Mouse (Mus musculus): ENCODE results near the gene Hist1h2bj. TPM values are rescaled to one million over a fixed set of nuclear protein-coding genes. Genes with fewer than 3 reads are reported as not detected.
A peak's percentile ranks its signal among the peaks of the same experiment; 100 is the strongest.

Hist1h2bj gene
- total and polyA plus RNA-seq, 3 experiments = 4.7 to 2,032 TPM; not detected in 1

- Histone ChIP-seq H3K36me3 (ENCODE audit: control insufficient read depth in 1 of 2, insufficient read depth in 2 of 2, low read length in 2 of 2) (peaks cover 0 to 16% of the 10 kb centered on the region in 2 experiments; a peak in 2 of 4 replicates), H3K79me2 (ENCODE audit: control insufficient read depth, insufficient read depth, low read length, poor library complexity) (no peaks in the 10 kb centered on the region), H3K4me1 (ENCODE audit: control insufficient read depth in 1 of 2, insufficient read depth in 2 of 2, low read length in 2 of 2) (peaks cover 0 to 24% of the 10 kb centered on the region in 2 experiments; a peak in 2 of 4 replicates), H3K9me3 (replicated peaks; ENCODE audit: insufficient read depth, low read length) (no peaks in the 10 kb centered on the region), H3K27me3 (ENCODE audit: control insufficient read depth in 1 of 2, insufficient read depth in 2 of 2, low read length in 2 of 2) (peaks cover 2 to 6% of the 10 kb centered on the region in 2 experiments; a peak in 3 of 4 replicates), H3K4me3 (ENCODE audit: control insufficient read depth in 1 of 2, insufficient read depth in 1 of 2, low read depth in 2 of 2, low read length in 2 of 2) (no peak overlapping the region), H3K9ac (ENCODE audit: control insufficient read depth, low read depth, low read length, poor library complexity, severe bottlenecking) (no peak overlapping the region), H3K27ac (ENCODE audit: control insufficient read depth, low read depth, low read length) (no peak overlapping the region)
- no peak for DNase-seq (ENCODE audit: low read depth, low spot score)
- TF ChIP-seq ZNF384 (IDR thresholded peaks at IDR 0.05; ENCODE audit: low read depth, low read length) (peak; percentile 43), NELFE (IDR thresholded peaks at IDR 0.05; ENCODE audit: low read depth, low read length) (no peak), POLR2A (IDR thresholded peaks at IDR 0.05; ENCODE audit: control insufficient read depth in 1 of 2, insufficient read depth in 1 of 2, low read depth in 1 of 2, low read length in 2 of 2, poor library complexity in 1 of 2) (no peak)
Measured at GRCm38 (mm10) chr13:21998412-21998811, 44.6 kb upstream of the Hist1h2bj start.

DNA sequence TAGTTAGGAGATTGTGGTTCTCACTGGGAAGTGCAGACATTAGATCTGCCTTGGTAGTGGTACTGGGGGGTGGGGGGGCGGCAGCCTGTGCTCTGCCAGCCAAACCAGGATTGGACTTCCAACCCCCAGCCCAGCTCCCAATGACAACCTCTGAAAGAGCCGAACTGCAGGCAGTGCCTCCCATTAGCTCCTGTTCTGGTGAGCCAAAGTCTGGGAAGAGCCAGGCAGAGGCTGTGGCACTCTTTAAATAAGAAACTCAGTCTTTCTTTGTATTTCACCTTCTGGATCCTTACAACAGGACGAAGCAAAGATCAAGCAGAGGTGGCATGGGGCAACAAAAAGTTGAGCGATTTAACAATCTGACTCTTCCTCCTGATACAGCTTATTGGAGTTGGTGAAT lies 43.9 kb upstream of the Hist1h2bj start:
- DNase-seq (ENCODE audit: low read depth, low spot score) = no peak
- Histone ChIP-seq H3K9ac (ENCODE audit: control insufficient read depth, low read depth, low read length, poor library complexity, severe bottlenecking) (no peak overlapping the region), H3K36me3 (ENCODE audit: control insufficient read depth in 1 of 2, insufficient read depth in 2 of 2, low read length in 2 of 2) (peaks cover 0 to 16% of the 10 kb centered on the region in 2 experiments; a peak in 2 of 4 replicates), H3K4me3 (ENCODE audit: control insufficient read depth in 1 of 2, insufficient read depth in 1 of 2, low read depth in 2 of 2, low read length in 2 of 2) (no peak overlapping the region), H3K4me1 (ENCODE audit: control insufficient read depth in 1 of 2, insufficient read depth in 2 of 2, low read length in 2 of 2) (peaks cover 0 to 27% of the 10 kb centered on the region in 2 experiments; a peak in 2 of 4 replicates), H3K79me2 (ENCODE audit: control insufficient read depth, insufficient read depth, low read length, poor library complexity) (no peaks in the 10 kb centered on the region), H3K27ac (ENCODE audit: control insufficient read depth, low read depth, low read length) (no peak overlapping the region), H3K27me3 (ENCODE audit: control insufficient read depth in 1 of 2, insufficient read depth in 2 of 2, low read length in 2 of 2) (peaks cover 2 to 6% of the 10 kb centered on the region in 2 experiments; a peak in 3 of 4 replicates), H3K9me3 (replicated peaks; ENCODE audit: insufficient read depth, low read length) (no peaks in the 10 kb centered on the region)
- TF ChIP-seq USF1 (IDR thresholded peaks at IDR 0.05; ENCODE audit: low read depth, low read length) (no peak), ETS1 (IDR thresholded peaks at IDR 0.05; ENCODE audit: low read depth, low read length) (no peak), MAFK (IDR thresholded peaks at IDR 0.05; ENCODE audit: borderline replicate concordance, low read depth, low read length) (no peak), POLR2AphosphoS2 (IDR thresholded peaks at IDR 0.05; ENCODE audit: low read length) (no peak), MXI1 (IDR thresholded peaks at IDR 0.05; ENCODE audit: low read depth, low read length) (no peak), ZC3H11A (IDR thresholded peaks at IDR 0.05; ENCODE audit: low read depth, low read length) (no peak), RAD21 (IDR thresholded peaks at IDR 0.05; ENCODE audit: low read depth, low read length) (no peak), KAT2A (conservative IDR thresholded peaks at IDR 0.05; ENCODE audit: low read depth, low read length) (no peak), BHLHE40 (IDR thresholded peaks at IDR 0.05; ENCODE audit: borderline replicate concordance, low read depth, low read length) (no peak), MEF2A (IDR thresholded peaks at IDR 0.05; ENCODE audit: extremely low read depth, insufficient replicate concordance, low read depth, low read length, poor library complexity, severe bottlenecking) (no peak), SMC3 (IDR thresholded peaks at IDR 0.05; ENCODE audit: low read depth, low read length) (no peak), HCFC1 (IDR thresholded peaks at IDR 0.05; ENCODE audit: low read depth, low read length) (no peak), SIN3A (IDR thresholded peaks at IDR 0.05; ENCODE audit: low read length) (no peak), NRF1 (IDR thresholded peaks at IDR 0.05; ENCODE audit: insufficient read depth, low read depth, low read length, poor library complexity, severe bottlenecking) (no peak)

Measured in MEL (cell line).